Mouse (Mus musculus) ES-E14 (cell line): Measurements from ENCODE around the gene Crebbp.

Source experiments
- HCFC1 ChIP-seq: IDR thresholded peaks from 2 replicates; pipeline ENCODE4 v1.6.1; 2012; ENCODE audit warnings: low read length, inconsistent platforms, borderline replicate concordance; ENCODE audit not compliant: insufficient read depth
- MAFK ChIP-seq: IDR thresholded peaks from 2 replicates; pipeline ENCODE4 v1.6.1; 2014; ENCODE audit warnings: mild to moderate bottlenecking, low read depth, low read length, inconsistent platforms; ENCODE audit not compliant: insufficient read depth

DNA sequence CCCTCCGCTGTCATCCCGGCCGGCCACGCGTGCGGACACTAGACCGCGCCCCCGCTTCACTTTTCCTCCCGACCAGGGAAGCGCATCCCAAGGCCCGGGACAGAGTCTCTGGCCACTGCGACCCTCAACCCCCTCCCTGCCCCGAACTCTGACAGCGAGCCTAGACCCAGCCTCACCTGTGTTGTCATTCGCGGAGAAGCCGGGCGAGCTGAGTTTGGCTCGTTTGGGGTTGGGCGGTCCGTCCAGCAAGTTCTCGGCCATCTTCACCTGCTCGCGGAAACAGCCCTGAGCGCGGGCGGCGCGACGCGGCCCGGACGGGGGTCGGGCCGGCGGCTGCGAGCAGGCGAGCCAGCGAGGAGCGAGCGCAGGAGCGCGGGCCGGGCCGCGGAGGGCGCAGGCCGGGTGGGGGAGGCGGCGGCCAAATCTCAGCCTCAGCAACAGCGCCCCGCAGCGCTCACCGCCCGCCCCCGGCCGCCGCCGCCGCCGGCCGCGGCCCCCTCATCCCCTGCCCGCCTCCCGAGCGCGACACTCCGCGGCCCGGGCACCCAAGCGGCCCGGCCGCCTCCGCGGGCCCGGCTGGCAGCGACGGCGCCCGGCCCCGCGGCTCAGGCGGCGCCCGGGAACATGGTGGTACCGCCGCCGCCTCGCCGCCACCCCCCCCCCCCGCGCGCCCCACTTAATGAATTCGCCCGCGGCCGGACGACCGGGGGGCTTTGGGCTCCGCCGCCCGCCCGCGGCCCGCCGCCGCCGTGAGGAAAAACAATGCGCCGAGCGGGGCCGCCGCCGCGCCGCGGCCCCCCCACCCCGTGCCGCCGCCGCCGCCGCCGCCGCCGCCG, 616 bp downstream of the Crebbp start:
- TF ChIP-seq HCFC1, result no peak
- no peak for TF ChIP-seq MAFK
